Mouse (Mus musculus): ENCODE measurements around the gene Tgfbr2. TPM values are rescaled to one million over a fixed set of nuclear protein-coding genes. Genes with fewer than 3 reads are reported as not detected.

Gene Tgfbr2
- total and polyA plus RNA-seq, 3 experiments, result 0.05 TPM; not detected in 2

- DNase-seq (ENCODE audit: low spot score) (no peak), ATAC-seq (ENCODE audit: extremely low read depth, insufficient number of reproducible peaks, low FRiP score, poor library complexity, severe bottlenecking) (no peak)
- Histone ChIP-seq H3K9me3 (replicated peaks) (peaks cover 75% of the 10 kb centered on the region), H3K4me1 (ENCODE audit: insufficient read depth, low read depth, low read length) (no peaks in the 10 kb centered on the region), H3K27me3 (ENCODE audit: insufficient read depth, low read length) (no peaks in the 10 kb centered on the region), H3K36me3 (replicated peaks) (no peaks in the 10 kb centered on the region), H3K4me3 (ENCODE audit: low read depth, low read length) (no peak overlapping the region)
- no peak for TF ChIP-seq POLR2AphosphoS5 (IDR thresholded peaks at IDR 0.05; ENCODE audit: insufficient replicate concordance, low read depth, low read length)
- TF ChIP-seq CTCF (IDR thresholded peaks at IDR 0.05; ENCODE audit: low read depth, low read length), result no peak
- TF ChIP-seq GATA1 (IDR thresholded peaks at IDR 0.05; ENCODE audit: borderline replicate concordance, low read length), result no peak
- no peak for TF ChIP-seq TAL1 (conservative IDR thresholded peaks at IDR 0.05; ENCODE audit: low read depth, low read length)
- no peak for TF ChIP-seq GATA2 (IDR thresholded peaks at IDR 0.05; ENCODE audit: borderline replicate concordance, low read depth, low read length)
These were observed 3.0 kb upstream of the Tgfbr2 start for GRCm38 (mm10) chr9:116178151-116178550.

- peaks cover 72% of the 10 kb centered on the region for H3K9me3 ChIP-seq (replicated peaks)
- no peak for DNase-seq (ENCODE audit: low spot score)
- TF ChIP-seq POLR2AphosphoS5 (IDR thresholded peaks at IDR 0.05; ENCODE audit: insufficient replicate concordance, low read depth, low read length) (no peak), CTCF (IDR thresholded peaks at IDR 0.05; ENCODE audit: low read depth, low read length) (no peak), GATA1 (IDR thresholded peaks at IDR 0.05; ENCODE audit: borderline replicate concordance, low read length) (no peak), TAL1 (conservative IDR thresholded peaks at IDR 0.05; ENCODE audit: low read depth, low read length) (no peak), GATA2 (IDR thresholded peaks at IDR 0.05; ENCODE audit: borderline replicate concordance, low read depth, low read length) (no peak)
- no peaks in the 10 kb centered on the region for H3K4me1 ChIP-seq (ENCODE audit: insufficient read depth, low read depth, low read length)
- ATAC-seq (ENCODE audit: extremely low read depth, insufficient number of reproducible peaks, low FRiP score, poor library complexity, severe bottlenecking), result no peak
- H3K27me3 ChIP-seq (ENCODE audit: insufficient read depth, low read length), result no peaks in the 10 kb centered on the region
- no peak overlapping the region for H3K4me3 ChIP-seq (ENCODE audit: low read depth, low read length)
- H3K36me3 ChIP-seq (replicated peaks), result no peaks in the 10 kb centered on the region
These were observed 1.9 kb upstream of the Tgfbr2 start for GRCm38 (mm10) chr9:116177108-116177507.

GRCm38 (mm10) chr9:116175488-116176115 is 442 bp upstream of the Tgfbr2 start:
- no peak for DNase-seq (ENCODE audit: low spot score)
- Histone ChIP-seq H3K4me1 (ENCODE audit: insufficient read depth, low read depth, low read length) (no peaks in the 10 kb centered on the region), H3K4me3 (ENCODE audit: low read depth, low read length) (no peak overlapping the region), H3K27me3 (ENCODE audit: insufficient read depth, low read length) (no peaks in the 10 kb centered on the region), H3K9me3 (replicated peaks) (peaks cover 69% of the 10 kb centered on the region), H3K36me3 (replicated peaks) (no peaks in the 10 kb centered on the region)
- TF ChIP-seq GATA2 (IDR thresholded peaks at IDR 0.05; ENCODE audit: borderline replicate concordance, low read depth, low read length) (no peak), CTCF (IDR thresholded peaks at IDR 0.05; ENCODE audit: low read depth, low read length) (no peak), POLR2AphosphoS5 (IDR thresholded peaks at IDR 0.05; ENCODE audit: insufficient replicate concordance, low read depth, low read length) (no peak), GATA1 (IDR thresholded peaks at IDR 0.05; ENCODE audit: borderline replicate concordance, low read length) (no peak), TAL1 (conservative IDR thresholded peaks at IDR 0.05; ENCODE audit: low read depth, low read length) (no peak)
- no peak for ATAC-seq (ENCODE audit: extremely low read depth, insufficient number of reproducible peaks, low FRiP score, poor library complexity, severe bottlenecking)

- Histone ChIP-seq H3K9me3 (replicated peaks) (peaks cover 75% of the 10 kb centered on the region), H3K27me3 (ENCODE audit: insufficient read depth, low read length) (no peaks in the 10 kb centered on the region), H3K4me3 (ENCODE audit: low read depth, low read length) (no peak overlapping the region), H3K4me1 (ENCODE audit: insufficient read depth, low read depth, low read length) (no peaks in the 10 kb centered on the region), H3K36me3 (replicated peaks) (no peaks in the 10 kb centered on the region)
- TF ChIP-seq POLR2AphosphoS5 (IDR thresholded peaks at IDR 0.05; ENCODE audit: insufficient replicate concordance, low read depth, low read length) (no peak), GATA1 (IDR thresholded peaks at IDR 0.05; ENCODE audit: borderline replicate concordance, low read length) (no peak), TAL1 (conservative IDR thresholded peaks at IDR 0.05; ENCODE audit: low read depth, low read length) (no peak), CTCF (IDR thresholded peaks at IDR 0.05; ENCODE audit: low read depth, low read length) (no peak), GATA2 (IDR thresholded peaks at IDR 0.05; ENCODE audit: borderline replicate concordance, low read depth, low read length) (no peak)
- ATAC-seq (ENCODE audit: extremely low read depth, insufficient number of reproducible peaks, low FRiP score, poor library complexity, severe bottlenecking) (no peak), DNase-seq (ENCODE audit: low spot score) (no peak)
These were observed 1.5 kb downstream of the Tgfbr2 start for GRCm38 (mm10) chr9:116173473-116174170.

GRCm38 (mm10) chr9:116173059-116173458 is 2.1 kb downstream of the Tgfbr2 start:
- Histone ChIP-seq H3K4me1 (ENCODE audit: insufficient read depth, low read depth, low read length) (no peaks in the 10 kb centered on the region), H3K27me3 (ENCODE audit: insufficient read depth, low read length) (no peaks in the 10 kb centered on the region), H3K36me3 (replicated peaks) (no peaks in the 10 kb centered on the region), H3K4me3 (ENCODE audit: low read depth, low read length) (no peak overlapping the region), H3K9me3 (replicated peaks) (peaks cover 76% of the 10 kb centered on the region)
- ATAC-seq (ENCODE audit: extremely low read depth, insufficient number of reproducible peaks, low FRiP score, poor library complexity, severe bottlenecking) (no peak), DNase-seq (ENCODE audit: low spot score) (no peak)
- no peak for TF ChIP-seq TAL1 (conservative IDR thresholded peaks at IDR 0.05; ENCODE audit: low read depth, low read length)
- no peak for TF ChIP-seq GATA1 (IDR thresholded peaks at IDR 0.05; ENCODE audit: borderline replicate concordance, low read length)
- TF ChIP-seq POLR2AphosphoS5 (IDR thresholded peaks at IDR 0.05; ENCODE audit: insufficient replicate concordance, low read depth, low read length), result no peak
- no peak for TF ChIP-seq GATA2 (IDR thresholded peaks at IDR 0.05; ENCODE audit: borderline replicate concordance, low read depth, low read length)
- TF ChIP-seq CTCF (IDR thresholded peaks at IDR 0.05; ENCODE audit: low read depth, low read length), result no peak

- Histone ChIP-seq H3K27me3 (ENCODE audit: insufficient read depth, low read length) (no peaks in the 10 kb centered on the region), H3K9me3 (replicated peaks) (peaks cover 73% of the 10 kb centered on the region), H3K4me1 (ENCODE audit: insufficient read depth, low read depth, low read length) (no peaks in the 10 kb centered on the region), H3K36me3 (replicated peaks) (no peaks in the 10 kb centered on the region), H3K4me3 (ENCODE audit: low read depth, low read length) (no peak overlapping the region)
- DNase-seq (ENCODE audit: low spot score) (no peak), ATAC-seq (ENCODE audit: extremely low read depth, insufficient number of reproducible peaks, low FRiP score, poor library complexity, severe bottlenecking) (no peak)
- TF ChIP-seq GATA2 (IDR thresholded peaks at IDR 0.05; ENCODE audit: borderline replicate concordance, low read depth, low read length), result no peak
- no peak for TF ChIP-seq TAL1 (conservative IDR thresholded peaks at IDR 0.05; ENCODE audit: low read depth, low read length)
- TF ChIP-seq CTCF (IDR thresholded peaks at IDR 0.05; ENCODE audit: low read depth, low read length), result no peak
- TF ChIP-seq POLR2AphosphoS5 (IDR thresholded peaks at IDR 0.05; ENCODE audit: insufficient replicate concordance, low read depth, low read length), result no peak
- no peak for TF ChIP-seq GATA1 (IDR thresholded peaks at IDR 0.05; ENCODE audit: borderline replicate concordance, low read length)
These were observed 6.1 kb downstream of the Tgfbr2 start for GRCm38 (mm10) chr9:116169067-116169466.
